ENCODE assay signal across 7 mouse cellular contexts in the genomic region with DNA sequence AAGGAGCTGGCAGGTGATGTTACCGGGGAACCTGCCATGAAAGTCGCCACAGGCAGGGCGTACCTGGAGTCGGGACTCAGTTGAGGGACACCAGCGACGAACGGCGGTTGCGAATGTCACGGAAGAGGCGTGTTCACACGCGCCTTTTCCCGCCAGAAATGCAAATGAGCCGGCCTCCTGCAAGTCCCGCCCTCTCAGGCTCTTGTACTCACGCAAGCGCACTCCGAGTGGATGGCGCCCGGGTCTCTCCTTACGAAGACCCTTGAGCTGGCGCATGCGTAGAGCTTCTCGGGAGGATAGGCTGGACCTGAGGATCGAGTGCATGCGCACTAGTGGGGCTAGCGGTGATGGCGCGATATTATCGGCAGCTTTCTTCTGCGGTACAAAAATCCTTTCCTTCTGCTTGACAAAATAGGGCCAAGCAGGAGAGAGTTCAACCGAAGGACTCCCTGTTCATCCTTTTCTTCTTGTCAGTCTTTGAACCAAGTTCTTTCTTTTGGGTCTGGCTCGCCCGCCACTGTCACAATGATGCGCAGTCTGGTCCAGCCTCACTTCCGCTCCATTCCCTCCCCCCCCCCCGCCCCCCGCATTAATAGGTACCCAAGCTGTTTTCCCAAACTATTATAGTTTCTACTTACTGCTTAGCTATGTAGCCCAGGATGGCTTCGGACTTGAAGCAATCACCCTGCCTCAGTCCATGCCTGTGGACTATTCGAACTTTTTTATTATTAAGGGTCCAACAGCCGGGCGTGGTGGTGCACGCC. TPM values are rescaled to one million over a fixed set of nuclear protein-coding genes. Genes with fewer than 3 reads are reported as not detected.
DNase-seq lines count a peak whose midpoint lies in the region; ATAC-seq and TF ChIP-seq lines count a peak whose summit lies in the region.

A gene (minus strand): TSS at position 513 of the 764 bp plus-strand sequence.

- H3K4me3 ChIP-seq in embryonic fibroblast, embryonic 13.5 days (ENCODE audit: insufficient read depth, low read length): peak within 1 kb of the TSS; percentile 48
- H3K4me3 ChIP-seq in heart, embryonic 10.5 days: peak within 1 kb of the TSS; percentile 60
- H3K4me3 ChIP-seq in kidney, embryonic 14.5 days (ENCODE audit: low read length): peak within 1 kb of the TSS; percentile 41
- H3K4me3 ChIP-seq in limb, embryonic 14.5 days (replicated peaks; ENCODE audit: low read length): peak within 1 kb of the TSS; percentile 47
- peak within 1 kb of the TSS; percentile 41 for H3K4me3 ChIP-seq in midbrain, embryonic 16.5 days (ENCODE audit: low read depth, low read length)
- H3K4me3 ChIP-seq in spleen, adult 2 months (ENCODE audit: extremely low read depth, insufficient read depth, insufficient read length): peak within 1 kb of the TSS; percentile 54

- peak within 1 kb of the TSS; percentile 45; the same call in 1 of the 2 replicates for H3K9ac ChIP-seq in kidney, embryonic 14.5 days (ENCODE audit: low read depth, low read length)
- peak within 1 kb of the TSS; percentile 52 for H3K9ac ChIP-seq in limb, embryonic 14.5 days (ENCODE audit: low read depth, low read length, severe bottlenecking)
- H3K9ac ChIP-seq in midbrain, embryonic 16.5 days (ENCODE audit: low read depth, low read length): peak within 1 kb of the TSS; percentile 39

- no peaks in the 10 kb centered on the region for H3K9me3 ChIP-seq in heart, embryonic 10.5 days
- H3K9me3 ChIP-seq in kidney, embryonic 14.5 days (ENCODE audit: control insufficient read depth, low read length): no peaks in the 10 kb centered on the region
- no peaks in the 10 kb centered on the region for H3K9me3 ChIP-seq in limb, embryonic 14.5 days (ENCODE audit: control insufficient read depth, low read length)
- H3K9me3 ChIP-seq in midbrain, embryonic 16.5 days (replicated peaks; ENCODE audit: control insufficient read depth, low read length, poor library complexity, severe bottlenecking): no peaks in the 10 kb centered on the region

- TF ChIP-seq POLR2A in embryonic fibroblast, embryonic 13.5 days (IDR thresholded peaks at IDR 0.05; ENCODE audit: low read depth, low read length): peak; percentile 86
- peak; percentile 42; the same call in 1 of the 2 replicates for TF ChIP-seq POLR2A in limb, embryonic 14.5 days (IDR thresholded peaks at IDR 0.05; ENCODE audit: borderline replicate concordance, extremely low read depth, insufficient read depth, insufficient read length)
- TF ChIP-seq POLR2A in spleen, adult 2 months (IDR thresholded peaks at IDR 0.05; ENCODE audit: low read depth, low read length): peak; percentile 64; the same call in 1 of the 2 replicates

- no peak within 1 kb of the TSS for H3K27ac ChIP-seq in embryonic fibroblast, embryonic 13.5 days (ENCODE audit: insufficient read depth, low read length)
- H3K27ac ChIP-seq in heart, embryonic 10.5 days: peak within 1 kb of the TSS; percentile 69
- H3K27ac ChIP-seq in kidney, embryonic 14.5 days (ENCODE audit: low read depth, low read length): no peak within 1 kb of the TSS
- no peak within 1 kb of the TSS for H3K27ac ChIP-seq in limb, embryonic 14.5 days (replicated peaks; ENCODE audit: low read depth, low read length)
- H3K27ac ChIP-seq in midbrain, embryonic 16.5 days (ENCODE audit: low read length): peak within 1 kb of the TSS; percentile 68
- no peak within 1 kb of the TSS for H3K27ac ChIP-seq in spleen, adult 2 months (ENCODE audit: insufficient read depth, low read length)

- WGBS in heart, embryonic 10.5 days: 8% methylated on average over 44 of the region's 44 CpGs
- WGBS in kidney, embryonic 14.5 days: 9% methylated on average over 43 of the region's 44 CpGs
- WGBS in limb, embryonic 14.5 days: 8% methylated on average over 43 of the region's 44 CpGs
- 9% methylated on average over 44 of the region's 44 CpGs for WGBS in midbrain, embryonic 16.5 days
- WGBS in spleen, adult 2 months: 5% methylated on average over 44 of the region's 44 CpGs

- peak within 1 kb of the TSS; percentile 46 for H3K4me2 ChIP-seq in kidney, embryonic 14.5 days (replicated peaks; ENCODE audit: low read depth, low read length)
- H3K4me2 ChIP-seq in limb, embryonic 14.5 days (replicated peaks; ENCODE audit: low read depth, low read length, severe bottlenecking): peak within 1 kb of the TSS; percentile 50
- peak within 1 kb of the TSS; percentile 76 for H3K4me2 ChIP-seq in midbrain, embryonic 16.5 days (ENCODE audit: low read length)

- TF ChIP-seq CTCF in embryonic fibroblast, embryonic 13.5 days (IDR thresholded peaks at IDR 0.05; ENCODE audit: borderline replicate concordance, insufficient read depth, low read length): no peak
- no peak for TF ChIP-seq CTCF in spleen, adult 2 months (IDR thresholded peaks at IDR 0.05; ENCODE audit: extremely low read depth, insufficient read depth, insufficient read length, insufficient replicate concordance)

- peak; percentile 99 for DNase-seq in brain, adult 2 months (ENCODE audit: low read depth, low spot score)
- DNase-seq in heart, embryonic 10.5 days (ENCODE audit: low spot score): peak; percentile 99
- DNase-seq in limb, embryonic 14.5 days (ENCODE audit: low spot score): peak; percentile 96
- DNase-seq in spleen, adult 2 months (ENCODE audit: low read depth in 1 of 2, low spot score in 2 of 2): peak; percentile 93 to 94

- H3K36me3 ChIP-seq in heart, embryonic 10.5 days: no peaks in the 10 kb centered on the region
- H3K36me3 ChIP-seq in kidney, embryonic 14.5 days (ENCODE audit: control insufficient read depth, insufficient read depth, low read length): no peaks in the 10 kb centered on the region
- no peaks in the 10 kb centered on the region for H3K36me3 ChIP-seq in limb, embryonic 14.5 days (ENCODE audit: control insufficient read depth, insufficient read depth, low read length)
- H3K36me3 ChIP-seq in midbrain, embryonic 16.5 days (ENCODE audit: control insufficient read depth, insufficient read depth, low read length): no peaks in the 10 kb centered on the region
- no peaks in the 10 kb centered on the region for H3K36me3 ChIP-seq in spleen, adult 2 months (ENCODE audit: control insufficient read depth, insufficient read depth, low read length)

- peaks cover 14% of the 10 kb centered on the region; the same call in 1 of the 2 replicates for H3K27me3 ChIP-seq in heart, embryonic 10.5 days (ENCODE audit: insufficient read depth, poor library complexity, severe bottlenecking)
- no peaks in the 10 kb centered on the region for H3K27me3 ChIP-seq in kidney, embryonic 14.5 days (ENCODE audit: control insufficient read depth, insufficient read depth, low read length)
- no peaks in the 10 kb centered on the region for H3K27me3 ChIP-seq in limb, embryonic 14.5 days (ENCODE audit: control insufficient read depth, insufficient read depth, low read length)
- no peaks in the 10 kb centered on the region for H3K27me3 ChIP-seq in midbrain, embryonic 16.5 days (ENCODE audit: control insufficient read depth, insufficient read depth, low read depth, low read length)
- H3K27me3 ChIP-seq in spleen, adult 2 months (ENCODE audit: control insufficient read depth, insufficient read depth, low read length): no peaks in the 10 kb centered on the region

- peak; percentile 96 for ATAC-seq in kidney, embryonic 14.5 days (ENCODE audit: low FRiP score, low TSS enrichment)
- peak; percentile 98 for ATAC-seq in limb, embryonic 14.5 days (ENCODE audit: low FRiP score, low read depth)
- peak; percentile 97 for ATAC-seq in midbrain, embryonic 16.5 days

- no peaks in the 10 kb centered on the region for H3K4me1 ChIP-seq in embryonic fibroblast, embryonic 13.5 days (ENCODE audit: control insufficient read depth, insufficient read depth, low read length)
- peaks cover 7% of the 10 kb centered on the region; the same call in 1 of the 2 replicates for H3K4me1 ChIP-seq in heart, embryonic 10.5 days
- no peaks in the 10 kb centered on the region for H3K4me1 ChIP-seq in kidney, embryonic 14.5 days (ENCODE audit: control insufficient read depth, insufficient read depth, low read length)
- H3K4me1 ChIP-seq in limb, embryonic 14.5 days (ENCODE audit: control insufficient read depth, insufficient read depth, low read length): no peaks in the 10 kb centered on the region
- H3K4me1 ChIP-seq in midbrain, embryonic 16.5 days (ENCODE audit: control insufficient read depth, insufficient read depth, low read length): no peaks in the 10 kb centered on the region
- peaks cover 4% of the 10 kb centered on the region; the same call in 1 of the 2 replicates for H3K4me1 ChIP-seq in spleen, adult 2 months (ENCODE audit: control insufficient read depth, insufficient read depth, insufficient read length)

RNA-seq across cellular contexts. Expression of the gene that starts here (rescaled TPM):
- polyA plus RNA-seq in embryonic fibroblast, embryonic 13.5 days (2011; ENCODE audit: insufficient read length, low read depth, missing spikeins): not detected in 2 replicates
- 0.69 and 0.88 TPM in 2 replicates for polyA plus RNA-seq in heart, embryonic 10.5 days (2016; fragmentation: Nextera tagmentation; extraction: Ambion mirVana)
- 0.93 and 1.1 TPM in 2 replicates for polyA plus RNA-seq in kidney, embryonic 14.5 days (2014; fragmentation: Nextera tagmentation; extraction: Ambion mirVana)
- polyA plus RNA-seq in limb, embryonic 14.5 days (2012; rRNA removed): 1.4 and 1.5 TPM in 2 replicates
- 0.79 and 1.2 TPM in 2 replicates for polyA plus RNA-seq in limb, embryonic 14.5 days (2014; fragmentation: Nextera tagmentation; extraction: Ambion mirVana)
- 0.45 and 0.53 TPM in 2 replicates for polyA plus RNA-seq in midbrain, embryonic 16.5 days (2015; fragmentation: Nextera tagmentation; extraction: Ambion mirVana)
- 0.16 and 0.20 TPM in 2 replicates for polyA plus RNA-seq in spleen, adult 2 months (2012; rRNA removed)

Comparison
In these comparisons a context has a peak if more than half of its experiments do, and no peak if none do; other contexts are left out.
1. Peak in DNase-seq, H3K4me3 ChIP-seq and H3K27ac ChIP-seq in heart, embryonic 10.5 days; RNA of the gene not detected or under 1 TPM.
2. Peak in ATAC-seq, H3K4me3 ChIP-seq, H3K27ac ChIP-seq, H3K9ac ChIP-seq and H3K4me2 ChIP-seq in midbrain, embryonic 16.5 days; RNA of the gene not detected or under 1 TPM.
3. Peak in DNase-seq and H3K4me3 ChIP-seq in spleen, adult 2 months; RNA of the gene not detected or under 1 TPM.